Mouse (Mus musculus): Measurements from ENCODE around the gene Il12rb1. TPM values are rescaled to one million over a fixed set of nuclear protein-coding genes. Genes with fewer than 3 reads are reported as not detected.
"Not testable (repeated sequence)": the region's sequence is repeated elsewhere in the genome, so short reads cannot be mapped to it uniquely, and the experiment has no call there.

The Il12rb1 gene
- polyA plus RNA-seq, 1 experiment from 2014 or later: not detected

DNA sequence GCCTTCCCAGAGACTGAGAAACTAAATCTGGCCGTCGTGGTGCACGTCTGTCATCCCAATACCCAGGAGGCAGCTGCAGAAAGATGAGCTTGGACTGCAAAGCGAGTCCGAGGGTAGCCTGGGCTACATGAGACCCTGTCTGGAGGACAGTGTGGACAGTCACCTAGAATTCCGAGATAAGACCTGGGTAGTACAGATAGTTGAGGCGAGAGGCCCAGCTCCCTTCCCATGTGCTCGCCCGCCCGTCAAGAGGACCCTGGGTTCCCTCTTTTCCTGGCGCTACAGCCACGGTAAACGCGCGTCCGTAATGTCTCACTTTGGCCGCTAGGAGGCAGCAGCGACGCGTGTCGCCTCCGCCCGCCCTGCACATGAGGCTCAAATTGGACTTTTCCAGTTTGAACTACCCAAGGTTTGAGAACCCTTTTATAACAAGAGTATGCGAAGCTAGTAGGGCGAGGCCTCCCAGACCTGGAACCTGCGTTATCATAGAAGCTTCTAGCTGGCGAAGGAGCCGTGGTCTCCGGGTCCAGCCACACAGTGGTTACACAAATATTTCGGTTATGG lies 13.2 kb downstream of the Il12rb1 start:
- Histone ChIP-seq H3K4me2 (no peak overlapping the region), H3K27me3 (peaks cover 40% of the 10 kb centered on the region), H3K4me3 (no peak overlapping the region), H3K9me3 (peaks cover 4% of the 10 kb centered on the region), H3K36me3 (no peaks in the 10 kb centered on the region), H3K9ac (no peak overlapping the region), H3K4me1 (replicated peaks) (0 out of 2 replicates have a peak, but pooled peaks cover 9% of the 10 kb centered on the region), H3K27ac (replicated peaks) (no peak overlapping the region)
- WGBS: 16% methylated on average over 30 of the region's 30 CpGs
- no peak for ATAC-seq (ENCODE audit: low read depth)

DNA sequence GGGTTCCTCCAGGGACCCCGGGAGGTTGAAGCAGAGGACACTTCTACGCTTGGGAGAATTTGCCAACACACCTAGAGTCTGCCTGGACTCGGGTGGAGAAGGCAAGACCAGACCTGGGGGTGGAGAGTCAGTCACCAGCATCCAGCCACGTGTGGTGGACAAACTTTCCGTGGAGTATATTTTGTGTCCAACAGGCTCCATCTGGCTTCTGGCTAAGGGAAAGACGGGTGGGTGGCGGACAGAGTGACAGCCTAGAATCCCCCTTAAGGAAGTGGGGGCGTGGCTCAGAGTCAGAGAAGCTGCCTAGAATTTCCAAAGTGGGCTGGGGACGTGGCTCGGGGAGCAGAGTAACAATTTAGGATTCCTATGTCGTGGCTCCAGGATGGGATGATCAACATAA lies 13.7 kb downstream of the Il12rb1 start:
- WGBS: 48% methylated on average over 11 of the region's 11 CpGs
- H3K27me3 ChIP-seq: peaks cover 35% of the 10 kb centered on the region
- H3K9me3 ChIP-seq: peaks cover 4% of the 10 kb centered on the region
- no peak overlapping the region for H3K4me2 ChIP-seq
- no peak overlapping the region for H3K4me3 ChIP-seq
- ATAC-seq (ENCODE audit: low read depth): no peak
- H3K36me3 ChIP-seq: no peaks in the 10 kb centered on the region
- H3K4me1 ChIP-seq (replicated peaks): 0 out of 2 replicates have a peak, but pooled peaks cover 4% of the 10 kb centered on the region
- H3K9ac ChIP-seq: no peak overlapping the region
- H3K27ac ChIP-seq (replicated peaks): no peak overlapping the region

DNA sequence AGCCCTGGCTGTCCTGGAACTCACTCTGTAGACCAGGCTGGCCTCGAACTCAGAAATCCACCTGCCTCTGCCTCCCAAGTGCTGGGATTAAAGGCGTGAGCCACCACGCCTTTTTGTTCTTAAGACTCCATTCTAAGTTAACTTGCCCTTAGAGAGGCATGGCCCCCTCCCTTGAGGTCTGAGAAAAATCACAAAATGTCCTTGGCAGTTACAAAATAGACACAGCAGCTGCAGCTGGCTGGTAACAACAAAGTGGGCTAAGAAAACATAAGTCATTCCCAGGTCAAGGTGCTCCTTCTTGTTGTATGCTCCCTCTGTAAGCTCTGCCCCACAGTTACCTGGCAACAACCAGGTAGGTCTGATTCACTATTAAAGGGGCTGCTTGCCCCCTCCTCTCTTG lies 14.3 kb downstream of the Il12rb1 start:
- H3K27ac ChIP-seq (replicated peaks); ATAC-seq (ENCODE audit: low read depth); H3K36me3 ChIP-seq; H3K4me2 ChIP-seq; H3K9ac ChIP-seq; H3K4me3 ChIP-seq; H3K4me1 ChIP-seq (replicated peaks); H3K9me3 ChIP-seq: not testable (repeated sequence)
- peaks cover 28% of the 10 kb centered on the region for H3K27me3 ChIP-seq
- WGBS: 85% methylated on average over 3 of the region's 3 CpGs

DNA sequence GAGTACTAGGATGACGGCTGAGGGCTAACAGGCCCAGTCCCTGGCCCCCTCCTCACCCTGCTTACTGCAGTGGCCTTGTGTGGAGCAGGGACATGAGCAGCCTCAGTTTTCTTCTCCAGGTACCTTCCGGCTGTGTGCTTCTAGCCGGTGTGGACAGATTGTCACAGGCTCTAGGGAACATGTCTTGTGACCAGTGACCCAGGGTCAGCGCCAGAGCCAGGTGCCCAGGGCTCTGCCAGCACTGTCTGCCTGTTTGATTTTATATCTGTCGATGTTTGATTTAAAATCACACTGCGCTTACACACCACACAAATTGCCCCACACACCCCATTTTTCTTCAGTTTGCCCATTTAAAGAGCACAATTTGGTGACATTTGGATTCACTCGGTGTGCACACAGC lies 15.6 kb downstream of the Il12rb1 start:
- 0 out of 2 replicates have a peak, but pooled peaks cover 2% of the 10 kb centered on the region for H3K4me1 ChIP-seq (replicated peaks)
- peaks cover 24% of the 10 kb centered on the region for H3K27me3 ChIP-seq
- H3K4me2 ChIP-seq: no peak overlapping the region
- H3K27ac ChIP-seq (replicated peaks): no peak overlapping the region
- H3K9ac ChIP-seq: no peak overlapping the region
- ATAC-seq (ENCODE audit: low read depth): no peak
- no peak overlapping the region for H3K4me3 ChIP-seq
- no peaks in the 10 kb centered on the region for H3K9me3 ChIP-seq
- no peaks in the 10 kb centered on the region for H3K36me3 ChIP-seq
- 86% methylated on average over 7 of the region's 7 CpGs for WGBS

DNA sequence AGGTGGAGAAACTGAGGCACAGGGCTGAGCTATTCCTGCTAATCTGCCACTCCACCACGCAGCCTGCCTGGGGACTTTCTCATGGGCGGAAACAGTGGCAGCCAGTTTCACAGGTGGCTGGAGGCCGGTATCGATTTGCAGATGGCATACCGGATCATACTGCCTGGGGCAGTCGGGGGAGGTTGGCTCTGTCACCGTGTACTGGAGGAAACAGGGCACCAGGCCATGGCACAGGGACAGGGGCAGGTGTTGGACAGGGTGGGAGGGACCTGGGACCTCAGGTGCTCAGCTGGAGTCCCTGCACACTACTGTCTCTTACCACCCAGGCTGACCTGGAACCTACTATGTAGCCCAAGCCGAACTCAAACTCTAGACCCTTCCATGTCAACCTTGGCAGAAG lies 17.6 kb downstream of the Il12rb1 start:
- Histone ChIP-seq H3K4me3 (no peak overlapping the region), H3K4me1 (replicated peaks) (no peaks in the 10 kb centered on the region), H3K4me2 (no peak overlapping the region), H3K9me3 (no peaks in the 10 kb centered on the region), H3K27ac (replicated peaks) (no peak overlapping the region), H3K9ac (no peak overlapping the region), H3K36me3 (no peaks in the 10 kb centered on the region), H3K27me3 (peaks cover 6% of the 10 kb centered on the region)
- WGBS: 83% methylated on average over 8 of the region's 8 CpGs
- no peak for ATAC-seq (ENCODE audit: low read depth)

DNA sequence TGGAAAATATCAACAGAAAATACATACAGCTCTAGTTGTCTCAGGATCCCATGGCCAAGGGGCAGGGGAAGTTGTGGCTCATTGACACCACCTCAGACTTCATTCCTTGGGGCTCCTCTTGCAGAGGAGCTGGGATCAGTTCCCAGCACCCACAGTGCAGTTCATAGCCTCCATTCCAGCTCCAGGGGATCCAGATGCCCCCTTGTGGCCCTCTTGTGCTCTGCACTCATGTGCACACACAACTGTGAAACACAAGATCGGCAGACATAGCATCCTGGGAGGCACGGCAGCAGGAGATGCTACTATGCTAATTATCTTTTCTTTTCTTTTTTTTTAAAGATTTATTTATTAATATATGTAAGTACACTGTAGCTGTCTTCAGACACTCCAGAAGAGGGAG lies 18.8 kb downstream of the Il12rb1 start:
- Histone ChIP-seq H3K4me2 (no peak overlapping the region), H3K4me1 (replicated peaks) (no peaks in the 10 kb centered on the region), H3K4me3 (no peak overlapping the region), H3K27me3 (no peaks in the 10 kb centered on the region), H3K27ac (replicated peaks) (no peak overlapping the region), H3K9ac (no peak overlapping the region), H3K36me3 (no peaks in the 10 kb centered on the region), H3K9me3 (no peaks in the 10 kb centered on the region)
- ATAC-seq (ENCODE audit: low read depth): no peak
- WGBS: 98% methylated on average over 2 of the region's 2 CpGs

DNA sequence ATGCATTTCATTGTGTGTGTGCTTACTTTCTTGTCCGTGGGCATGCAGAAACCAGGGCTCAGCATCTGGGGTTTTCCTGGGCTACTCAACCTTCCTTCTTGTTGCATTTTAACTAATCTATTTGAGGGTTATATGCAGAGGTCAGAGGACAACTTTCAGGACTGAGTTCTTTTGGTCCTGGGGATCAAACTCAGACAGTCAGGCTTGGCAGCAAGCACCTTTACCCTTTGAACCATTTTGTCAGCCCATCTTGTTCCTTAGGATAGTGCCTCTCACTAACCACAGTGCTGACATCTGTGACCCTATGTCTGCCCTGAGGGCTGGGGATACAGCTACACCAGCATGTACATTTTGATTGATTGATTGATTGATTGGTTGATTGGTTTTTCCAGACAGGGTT lies 19.5 kb downstream of the Il12rb1 start:
- WGBS: 86% methylated on average over 1 of the region's 1 CpGs
- H3K36me3 ChIP-seq: no peaks in the 10 kb centered on the region
- no peak overlapping the region for H3K4me3 ChIP-seq

DNA sequence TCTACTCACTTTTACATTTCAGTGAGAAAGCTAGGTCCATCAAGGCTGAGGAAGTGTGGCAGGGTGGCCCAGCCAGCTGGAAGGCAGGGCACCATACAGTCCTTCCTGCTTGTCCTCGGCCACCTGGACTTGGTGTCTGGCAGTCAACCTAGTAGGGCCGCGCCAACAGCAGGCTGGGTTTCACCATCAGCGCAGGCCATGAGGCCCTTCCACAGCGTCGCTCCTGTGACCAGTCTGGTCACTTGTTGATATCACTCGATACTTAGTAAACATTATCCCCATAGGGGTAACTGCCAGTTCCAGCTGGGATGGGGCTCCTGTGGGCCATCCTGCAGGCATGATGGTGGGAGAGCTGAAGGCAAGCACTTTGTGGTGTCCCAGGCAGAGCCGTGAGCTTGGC lies 23.3 kb downstream of the Il12rb1 start:
- Histone ChIP-seq H3K4me3 (no peak overlapping the region), H3K9ac (no peak overlapping the region), H3K9me3 (no peaks in the 10 kb centered on the region), H3K4me2 (no peak overlapping the region), H3K27me3 (no peaks in the 10 kb centered on the region), H3K4me1 (replicated peaks) (peaks cover 5% of the 10 kb centered on the region), H3K36me3 (peaks cover 14% of the 10 kb centered on the region), H3K27ac (replicated peaks) (no peak overlapping the region)
- no peak for ATAC-seq (ENCODE audit: low read depth)
- WGBS: 87% methylated on average over 8 of the region's 8 CpGs

More for the DNA sequence above, 19.5 kb downstream of the Il12rb1 start:
- ATAC-seq (ENCODE audit: low read depth): no peak
- Histone ChIP-seq H3K4me1 (replicated peaks) (no peaks in the 10 kb centered on the region), H3K4me2 (no peak overlapping the region), H3K9me3 (no peaks in the 10 kb centered on the region), H3K27me3 (no peaks in the 10 kb centered on the region), H3K9ac (no peak overlapping the region), H3K27ac (replicated peaks) (no peak overlapping the region)

DNA sequence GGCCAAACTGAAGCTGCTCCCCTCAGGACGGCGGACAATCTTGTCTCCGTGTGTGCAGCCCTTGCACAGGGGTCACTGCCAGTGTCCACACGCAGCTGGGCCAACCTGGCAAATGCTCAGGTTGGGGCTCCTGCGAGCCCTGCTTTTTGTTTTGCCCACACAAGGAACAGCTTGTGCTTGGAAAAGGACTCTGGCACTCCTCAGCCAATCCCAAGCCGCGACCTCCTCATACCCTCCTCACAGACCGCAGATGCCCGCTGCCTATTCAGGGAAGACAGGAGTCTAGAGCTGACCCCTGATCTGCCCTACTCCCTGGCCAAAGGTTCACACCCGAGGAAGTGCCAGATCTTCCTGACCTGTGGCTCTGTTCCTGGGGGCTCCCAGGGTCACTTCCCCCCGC lies 24.1 kb downstream of the Il12rb1 start:
- no peak for ATAC-seq (ENCODE audit: low read depth)

DNA sequence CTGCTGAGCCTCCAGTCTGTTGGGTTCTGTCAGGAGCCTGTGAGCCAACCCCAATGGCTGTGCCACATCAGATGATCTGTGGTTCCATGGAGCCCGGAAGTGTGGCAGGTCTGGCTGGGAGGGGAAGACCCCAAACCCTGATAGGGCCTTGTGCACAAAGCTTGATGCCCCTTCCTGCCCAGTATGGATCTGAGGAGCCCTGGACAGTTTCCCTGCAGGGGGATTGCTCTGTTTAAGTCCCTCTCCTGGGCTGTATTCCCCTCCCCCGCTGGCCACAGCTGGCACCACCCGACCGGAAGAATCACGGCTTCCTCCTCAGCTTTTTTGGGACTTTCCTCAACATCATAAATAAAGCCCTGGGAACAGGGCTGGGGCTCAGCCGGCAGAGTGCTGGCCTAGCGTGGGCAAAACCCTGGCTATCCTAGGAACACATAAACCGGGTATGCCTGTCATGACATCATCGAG lies 24.8 kb downstream of the Il12rb1 start:
- H3K9ac ChIP-seq: no peak overlapping the region
- 43% methylated on average over 9 of the region's 9 CpGs for WGBS

More for the DNA sequence above, 24.1 kb downstream of the Il12rb1 start:
- Histone ChIP-seq H3K4me1 (replicated peaks) (peaks cover 5% of the 10 kb centered on the region), H3K27ac (replicated peaks) (no peak overlapping the region), H3K9ac (0 out of 2 replicates have a peak overlapping the region, but pooled peaks have one; percentile 5), H3K4me3 (no peak overlapping the region), H3K4me2 (no peak overlapping the region), H3K27me3 (no peaks in the 10 kb centered on the region), H3K9me3 (no peaks in the 10 kb centered on the region), H3K36me3 (peaks cover 17% of the 10 kb centered on the region)
- WGBS: 65% methylated on average over 11 of the region's 11 CpGs

DNA sequence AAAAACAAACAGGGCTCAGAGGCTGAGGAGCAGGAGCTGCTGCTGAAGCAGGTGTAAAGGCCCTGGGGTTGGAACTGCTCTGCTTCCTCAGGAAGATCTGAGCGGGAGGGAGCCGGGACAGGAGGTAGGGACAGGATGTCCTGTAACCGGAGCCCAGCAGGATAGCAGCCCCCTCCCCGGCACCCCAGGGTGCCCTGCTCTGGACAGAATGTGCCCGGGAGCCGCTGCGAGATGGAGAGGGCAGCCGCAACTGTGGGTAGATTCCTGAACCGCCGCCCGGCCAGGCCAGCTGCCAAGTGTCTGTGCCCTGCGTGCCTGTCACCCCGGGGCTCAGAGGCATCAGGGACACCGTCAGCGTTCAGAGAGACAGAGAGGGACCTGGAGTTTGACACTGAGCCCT lies 25.3 kb downstream of the Il12rb1 start:
- Histone ChIP-seq H3K9me3 (no peaks in the 10 kb centered on the region), H3K9ac (no peak overlapping the region), H3K27me3 (no peaks in the 10 kb centered on the region), H3K4me3 (no peak overlapping the region), H3K27ac (replicated peaks) (no peak overlapping the region), H3K4me2 (no peak overlapping the region), H3K36me3 (peaks cover 17% of the 10 kb centered on the region), H3K4me1 (replicated peaks) (peaks cover 8% of the 10 kb centered on the region)
- ATAC-seq (ENCODE audit: low read depth): no peak
- WGBS: 45% methylated on average over 15 of the region's 15 CpGs

More for the DNA sequence above, 24.8 kb downstream of the Il12rb1 start:
- H3K4me3 ChIP-seq: no peak overlapping the region
- peaks cover 17% of the 10 kb centered on the region for H3K36me3 ChIP-seq
- H3K9me3 ChIP-seq: no peaks in the 10 kb centered on the region
- no peak overlapping the region for H3K4me2 ChIP-seq
- H3K27ac ChIP-seq (replicated peaks): no peak overlapping the region
- ATAC-seq (ENCODE audit: low read depth): no peak
- H3K27me3 ChIP-seq: no peaks in the 10 kb centered on the region
- peaks cover 5% of the 10 kb centered on the region for H3K4me1 ChIP-seq (replicated peaks)

DNA sequence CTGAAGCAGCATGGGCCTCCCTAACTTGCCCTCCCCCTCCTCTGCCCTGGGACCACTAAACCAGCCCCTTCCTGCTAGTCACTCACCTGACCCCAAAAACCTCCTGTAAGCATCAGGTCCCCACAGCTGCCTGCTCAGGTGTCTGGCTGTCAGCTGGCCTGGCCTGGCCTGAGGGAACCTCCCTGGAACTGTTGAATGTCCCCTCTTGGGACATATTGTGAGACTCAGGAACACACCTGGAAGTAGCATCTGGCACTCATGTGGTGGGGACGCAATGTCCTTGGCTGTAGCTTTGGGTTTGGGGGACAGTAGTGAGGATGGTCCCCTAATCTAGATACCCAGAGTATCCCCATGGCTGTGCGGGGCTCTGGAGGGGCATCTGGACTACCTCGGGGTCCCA lies 25.8 kb downstream of the Il12rb1 start:
- Histone ChIP-seq H3K36me3 (peaks cover 17% of the 10 kb centered on the region), H3K27me3 (no peaks in the 10 kb centered on the region), H3K4me1 (replicated peaks) (peaks cover 14% of the 10 kb centered on the region), H3K27ac (replicated peaks) (no peak overlapping the region), H3K4me3 (no peak overlapping the region), H3K9ac (no peak overlapping the region), H3K4me2 (no peak overlapping the region), H3K9me3 (no peaks in the 10 kb centered on the region)
- ATAC-seq (ENCODE audit: low read depth): no peak
- WGBS: 89% methylated on average over 3 of the region's 3 CpGs

DNA sequence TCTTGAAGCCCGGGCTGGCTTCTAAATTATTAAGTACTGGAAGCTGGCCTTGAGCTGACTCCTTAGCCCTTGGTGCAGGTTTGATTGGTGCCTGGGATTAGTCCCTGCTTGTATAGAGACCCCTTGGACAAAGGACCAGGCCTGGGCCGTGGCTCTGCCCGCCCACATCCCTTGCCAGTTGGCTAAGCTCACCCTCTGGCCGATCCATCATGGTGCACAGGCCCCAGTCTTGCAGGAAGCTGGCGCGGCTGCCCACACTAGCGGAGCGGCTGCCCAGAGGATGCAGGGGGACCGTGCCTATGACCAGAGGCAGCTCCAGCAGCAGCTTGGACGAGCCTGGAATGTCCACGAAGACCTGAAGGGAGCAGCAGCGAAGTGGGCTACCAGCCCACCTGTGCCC lies 28.4 kb downstream of the Il12rb1 start:
- Histone ChIP-seq H3K9ac (no peak overlapping the region), H3K27me3 (no peaks in the 10 kb centered on the region), H3K36me3 (peaks cover 17% of the 10 kb centered on the region), H3K4me3 (no peak overlapping the region), H3K4me1 (replicated peaks) (peaks cover 28% of the 10 kb centered on the region), H3K27ac (replicated peaks) (no peak overlapping the region), H3K9me3 (no peaks in the 10 kb centered on the region), H3K4me2 (no peak overlapping the region)
- WGBS: 92% methylated on average over 12 of the region's 12 CpGs
- ATAC-seq (ENCODE audit: low read depth): no peak

Measured in neural tube, embryonic 13.5 days (tissue).